Mouse (Mus musculus) liver, postnatal 0 days (tissue): ENCODE data around the gene Sptbn2. TPM values are rescaled to one million over a fixed set of nuclear protein-coding genes. Genes with fewer than 3 reads are reported as not detected.

Experiments used
- ATAC-seq: fragments of 200-750 bp; cut with Nextera tagmentation; 2 replicates; pipeline ENCODE4 v1.8.0; 2017; ENCODE audit warnings: mild to moderate bottlenecking, moderate library complexity
- DNase-seq: peaks from one replicate; pipeline ENCODE4 v3.0.0-alpha.2; 2016
- H3K27ac ChIP-seq: fragments of 300-500 bp; sonication (generic); 2 replicates; pipeline ENCODE4 v1.5.1; 2014; ENCODE audit warnings: antibody characterized with exemption, moderate library complexity, mild to moderate bottlenecking, low read depth
- H3K27me3 ChIP-seq: fragments of 300-500 bp; sonication (generic); 2 replicates; pipeline ENCODE4 v1.6.1; 2014; ENCODE audit warnings: low read length, control low read depth, mixed read lengths; ENCODE audit not compliant: insufficient read depth
- H3K36me3 ChIP-seq: fragments of 300-500 bp; sonication (generic); replicated peaks from 2 replicates; pipeline ENCODE4 v1.6.1; 2014; ENCODE audit warnings: mild to moderate bottlenecking, control low read depth, low read length, moderate library complexity, mixed read lengths; ENCODE audit not compliant: insufficient read depth
- H3K4me1 ChIP-seq: fragments of 300-500 bp; sonication (generic); 2 replicates; pipeline ENCODE4 v1.6.1; 2014; ENCODE audit warnings: antibody characterized with exemption, mild to moderate bottlenecking, control low read depth; ENCODE audit not compliant: insufficient read depth
- H3K4me2 ChIP-seq: fragments of 300-500 bp; sonication (generic); 2 replicates; pipeline ENCODE4 v1.6.1; 2014; ENCODE audit warnings: low read depth, mild to moderate bottlenecking, low read length, moderate library complexity, mixed read lengths
- H3K4me3 ChIP-seq: fragments of 300-500 bp; sonication (generic); 2 replicates; pipeline ENCODE4 v1.5.1; 2014; ENCODE audit warnings: low read depth, low read length
- H3K9ac ChIP-seq: fragments of 300-500 bp; sonication (generic); replicated peaks from 2 replicates; pipeline ENCODE4 v1.6.1; 2014; ENCODE audit warnings: mild to moderate bottlenecking, moderate library complexity
- H3K9me3 ChIP-seq: fragments of 300-500 bp; sonication (generic); 2 replicates; pipeline ENCODE4 v1.6.1; 2016; ENCODE audit warnings: mild to moderate bottlenecking, control low read depth, low read length, mixed read lengths
- CTCF ChIP-seq: sonication (generic); IDR thresholded peaks from 2 replicates; pipeline ENCODE4 v1.5.1; 2016; ENCODE audit warnings: antibody characterized with exemption, low read depth
- EP300 ChIP-seq: IDR thresholded peaks from 2 replicates; pipeline ENCODE4 v1.6.1; 2016; ENCODE audit warnings: antibody characterized with exemption, low read depth, mild to moderate bottlenecking
- WGBS: fragments of 180-500 bp; shearing (Covaris S2); extraction: QIAGEN DNeasy Blood & Tissue Kit; methylation state at CpG from one replicate; pipeline ENCODE4 v1.1.7; 2014; ENCODE audit not compliant: insufficient replicate concordance; 5-methylcytosine and 5-hydroxymethylcytosine counted together
- polyA plus RNA-seq: library from polyadenylated mRNA; unstranded; fragments of >200 nt; fragmentation: Nextera tagmentation; extraction: Ambion mirVana; gene quantifications from 2 replicates; pipeline ENCODE4 v1.2.1, GENCODE M21; 2015

Gene Sptbn2
- polyA plus RNA-seq, 1 experiment from 2014 or later, result 0.59 TPM

DNA sequence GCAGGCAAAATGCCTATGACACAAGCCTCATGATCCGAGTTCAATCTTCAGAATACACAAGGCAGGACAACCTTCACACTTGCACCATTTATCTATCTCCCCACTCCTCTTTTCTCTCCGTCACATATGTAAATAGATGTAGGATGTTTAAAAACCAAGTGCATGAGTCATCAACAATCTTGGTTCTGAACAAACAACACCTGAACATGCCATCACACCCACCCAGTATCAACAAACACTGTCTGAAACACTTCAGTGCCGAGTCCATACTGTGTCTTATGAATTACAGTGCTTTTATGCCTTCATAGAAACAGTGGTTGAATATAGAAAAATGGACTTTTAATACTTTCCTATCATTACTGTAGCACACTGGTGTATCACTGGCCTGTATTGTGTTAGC, 61.8 kb downstream of the Sptbn2 start:
- H3K27ac ChIP-seq, result peak overlapping the region; percentile 34; the same call in 1 of the 2 replicates
- H3K9me3 ChIP-seq, result no peaks in the 10 kb centered on the region
- H3K4me3 ChIP-seq, result no peak overlapping the region
- no peaks in the 10 kb centered on the region for H3K27me3 ChIP-seq
- H3K4me2 ChIP-seq, result no peak overlapping the region
- DNase-seq, result no peak
- H3K9ac ChIP-seq, result no peak overlapping the region
- TF ChIP-seq EP300 (no peak), CTCF (no peak)
- WGBS, result 65% methylated on average over 3 of the region's 3 CpGs
- H3K36me3 ChIP-seq, result peaks cover 68% of the 10 kb centered on the region
- ATAC-seq, result peak; percentile 64
- 0 out of 2 replicates have a peak, but pooled peaks cover 5% of the 10 kb centered on the region for H3K4me1 ChIP-seq

DNA sequence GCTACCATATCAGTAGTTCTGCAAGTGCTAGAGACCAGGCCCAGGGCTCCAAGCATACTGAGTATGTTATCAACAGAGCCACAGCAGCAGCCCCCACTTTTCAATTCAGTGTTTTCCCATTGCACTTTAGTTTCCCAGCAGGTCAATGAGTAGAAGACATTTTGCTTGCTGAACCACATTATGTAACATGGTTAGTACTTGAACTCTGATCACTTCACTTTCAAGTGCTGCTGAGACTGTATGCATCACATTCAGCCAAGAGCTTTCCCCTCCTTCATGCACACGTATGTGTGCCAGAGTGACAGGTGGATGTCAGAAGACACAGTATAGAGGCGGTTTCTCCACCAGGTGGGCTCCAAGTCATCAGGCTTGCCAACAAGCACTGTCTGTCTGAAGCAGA, 71.9 kb downstream of the Sptbn2 start:
- Histone ChIP-seq H3K36me3 (peaks cover 73% of the 10 kb centered on the region), H3K4me3 (no peak overlapping the region), H3K4me2 (no peak overlapping the region), H3K27ac (no peak overlapping the region), H3K9ac (no peak overlapping the region), H3K27me3 (no peaks in the 10 kb centered on the region), H3K4me1 (peaks cover 15% of the 10 kb centered on the region), H3K9me3 (no peaks in the 10 kb centered on the region)
- DNase-seq, result no peak
- 74% methylated on average over 2 of the region's 2 CpGs for WGBS
- TF ChIP-seq CTCF (no peak), EP300 (no peak)
- no peak for ATAC-seq

DNA sequence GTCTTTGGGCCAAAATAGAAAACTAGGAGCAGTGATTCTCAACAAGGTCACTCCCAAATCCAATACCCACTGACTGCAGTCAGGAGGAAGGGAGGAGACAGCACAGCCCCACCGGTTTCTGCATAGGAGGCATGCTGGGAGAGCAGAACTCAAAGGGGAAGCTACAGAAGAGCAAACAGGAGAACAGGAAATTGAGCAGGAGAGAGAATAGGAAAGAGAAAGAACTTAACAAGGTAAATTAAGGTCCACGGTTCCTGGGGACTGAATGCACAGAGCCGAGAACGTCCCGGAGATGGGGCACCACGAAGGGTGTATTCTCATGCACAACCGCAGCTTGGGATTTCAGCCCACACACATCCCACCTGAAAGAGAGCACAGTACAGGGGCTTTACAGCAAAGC, 74.2 kb downstream of the Sptbn2 start:
- 71% methylated on average over 7 of the region's 7 CpGs for WGBS
- H3K27me3 ChIP-seq, result no peaks in the 10 kb centered on the region
- H3K9ac ChIP-seq, result no peak overlapping the region
- peaks cover 19% of the 10 kb centered on the region for H3K4me1 ChIP-seq
- H3K27ac ChIP-seq, result 0 out of 2 replicates have a peak overlapping the region, but pooled peaks have one; percentile 34
- DNase-seq (no peak), ATAC-seq (no peak)
- no peak overlapping the region for H3K4me2 ChIP-seq
- no peaks in the 10 kb centered on the region for H3K9me3 ChIP-seq
- peaks cover 85% of the 10 kb centered on the region for H3K36me3 ChIP-seq
- H3K4me3 ChIP-seq, result no peak overlapping the region
- TF ChIP-seq CTCF (no peak), EP300 (no peak)

DNA sequence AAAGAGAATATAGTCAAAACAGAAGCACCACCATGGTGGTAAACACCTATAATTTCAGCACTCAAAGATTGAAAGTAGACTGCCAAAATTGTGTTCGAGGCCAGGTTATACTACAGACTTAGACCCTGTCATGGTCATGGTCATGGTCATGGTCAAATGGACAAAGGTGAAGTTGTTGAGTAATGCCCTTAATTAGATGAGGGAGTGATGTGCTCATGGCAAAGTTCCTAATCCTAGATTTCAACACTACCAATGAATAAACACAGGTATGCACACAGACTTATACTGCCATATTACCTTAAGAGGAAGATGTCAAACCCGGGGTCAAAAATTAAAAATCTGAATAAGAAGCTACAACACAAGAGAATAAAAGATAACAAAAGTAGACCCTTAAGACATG, 75.3 kb downstream of the Sptbn2 start:
- TF ChIP-seq EP300 (peak; percentile 62), CTCF (no peak)
- Histone ChIP-seq H3K9ac (no peak overlapping the region), H3K27ac (0 out of 2 replicates have a peak overlapping the region, but pooled peaks have one; percentile 25), H3K9me3 (no peaks in the 10 kb centered on the region), H3K27me3 (no peaks in the 10 kb centered on the region), H3K36me3 (peaks cover 87% of the 10 kb centered on the region), H3K4me2 (no peak overlapping the region), H3K4me3 (no peak overlapping the region), H3K4me1 (peaks cover 20% of the 10 kb centered on the region)
- 65% methylated on average over 2 of the region's 2 CpGs for WGBS
- peak; percentile 87 for ATAC-seq
- no peak for DNase-seq

DNA sequence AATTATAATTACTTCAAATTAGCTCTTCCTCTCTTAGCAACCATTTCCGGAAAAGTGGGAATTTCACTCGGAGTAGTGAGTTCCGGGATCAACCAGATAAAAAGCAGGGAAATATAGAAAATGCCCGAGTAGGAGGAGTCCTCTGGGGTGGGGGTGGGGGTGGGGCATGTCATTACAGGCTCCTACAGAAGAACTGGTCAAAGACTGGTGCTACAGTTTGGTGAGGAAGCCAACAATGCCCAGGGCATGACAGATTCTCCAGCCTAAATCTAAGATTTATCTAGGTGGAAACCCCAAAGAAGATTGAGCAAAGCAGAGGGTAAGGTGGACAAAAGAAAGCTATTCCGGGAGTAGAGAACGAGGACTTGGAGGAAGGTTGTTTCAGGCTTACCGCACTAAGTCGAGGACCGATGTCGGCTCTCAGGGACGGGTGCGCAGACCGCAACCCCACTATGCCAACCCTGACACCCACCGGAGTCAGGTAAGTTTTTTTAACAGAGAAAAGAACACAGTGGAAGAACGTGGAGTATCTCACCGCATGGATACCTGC, 82.4 kb downstream of the Sptbn2 start:
- TF ChIP-seq CTCF (no peak), EP300 (no peak)
- ATAC-seq, result peak; percentile 61
- Histone ChIP-seq H3K27me3 (no peaks in the 10 kb centered on the region), H3K9ac (peak overlapping the region; percentile 75), H3K4me3 (peak overlapping the region; percentile 79), H3K36me3 (peaks cover 39% of the 10 kb centered on the region), H3K9me3 (no peaks in the 10 kb centered on the region), H3K4me2 (peak overlapping the region; percentile 85), H3K4me1 (peaks cover 25% of the 10 kb centered on the region), H3K27ac (peak overlapping the region; percentile 89)
- WGBS, result 1% methylated on average over 16 of the region's 16 CpGs
- DNase-seq, result peak; percentile 69

DNA sequence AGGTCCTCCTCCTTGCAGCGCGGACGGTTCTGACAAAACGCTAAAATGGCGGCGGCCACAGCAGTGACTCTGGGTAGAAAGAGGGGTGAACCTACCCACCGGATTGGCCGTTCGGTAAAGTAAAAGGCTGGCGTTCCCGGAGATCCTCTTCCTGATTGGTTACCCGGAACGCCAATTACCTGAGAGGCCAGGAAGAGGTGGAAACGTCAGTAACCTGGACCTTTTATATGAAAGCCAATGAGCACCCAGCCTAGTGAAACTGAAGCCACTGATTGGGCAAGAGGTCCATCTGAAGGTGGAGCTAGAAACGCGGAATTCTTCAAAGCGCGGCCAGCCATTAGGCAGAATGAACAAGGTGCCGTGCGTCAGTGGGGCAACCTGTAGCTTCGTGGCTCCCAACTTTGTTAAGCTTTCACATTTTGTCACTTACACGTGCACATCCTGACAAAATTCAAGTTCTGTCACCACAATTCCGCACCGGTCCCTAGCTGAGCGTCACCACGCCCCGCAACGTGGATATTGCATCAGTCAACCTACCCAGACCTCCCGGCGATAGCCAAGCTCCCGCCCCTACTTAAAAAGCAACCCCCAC, 83.0 kb downstream of the Sptbn2 start, which contains the start of gene Rbm4:
TSS of gene Rbm4 (minus strand) at position 71 of the 592 bp plus-strand sequence.
- Histone ChIP-seq H3K27ac (peak within 1 kb of the TSS; percentile 89), H3K4me3 (peak within 1 kb of the TSS; percentile 79), H3K27me3 (no peaks in the 10 kb centered on the region), H3K4me1 (peaks cover 25% of the 10 kb centered on the region), H3K9ac (peak within 1 kb of the TSS; percentile 75), H3K36me3 (peaks cover 43% of the 10 kb centered on the region), H3K9me3 (no peaks in the 10 kb centered on the region), H3K4me2 (peak within 1 kb of the TSS; percentile 85)
- ATAC-seq (peak; percentile 98), DNase-seq (peak; percentile 95)
- TF ChIP-seq CTCF (no peak), EP300 (peak; percentile 58; the same call in 1 of the 2 replicates)
- under 1% methylated on average over 31 of the region's 31 CpGs for WGBS
